Mouse (Mus musculus): ENCODE measurements at regions not wholly inside any gene's neighbourhood (a gene's known extent, or its start where the extent isn't known, plus 50 kb on each side); places are given as distances from the start of the nearest gene placed in this dataset.
"Not testable (repeated sequence)": the region's sequence is repeated elsewhere in the genome, so short reads cannot be mapped to it uniquely, and the experiment has no call there.

GRCm38 (mm10) chr14:76936671-76937070 is 99.9 kb upstream of the Ccdc122 start:
- 65% methylated on average over 1 of the region's 1 CpGs for WGBS (ENCODE audit: insufficient replicate concordance)
- Histone ChIP-seq H3K27me3 (no peaks in the 10 kb centered on the region), H3K27ac (replicated peaks) (no peak overlapping the region), H3K4me1 (replicated peaks) (no peaks in the 10 kb centered on the region), H3K36me3 (replicated peaks) (no peaks in the 10 kb centered on the region), H3K4me3 (replicated peaks) (no peak overlapping the region), H3K4me2 (no peak overlapping the region), H3K9ac (no peak overlapping the region), H3K9me3 (replicated peaks) (no peaks in the 10 kb centered on the region)
- no peak for ATAC-seq (ENCODE audit: insufficient read depth)

GRCm38 (mm10) chr14:76936051-76936450 is 100.5 kb upstream of the Ccdc122 start:
- ATAC-seq (ENCODE audit: insufficient read depth); H3K4me1 ChIP-seq (replicated peaks); H3K9ac ChIP-seq; H3K27ac ChIP-seq (replicated peaks); H3K36me3 ChIP-seq (replicated peaks); H3K4me3 ChIP-seq (replicated peaks); H3K4me2 ChIP-seq; H3K9me3 ChIP-seq (replicated peaks); H3K27me3 ChIP-seq: not testable (repeated sequence)
- 48% methylated on average over 4 of the region's 4 CpGs for WGBS (ENCODE audit: insufficient replicate concordance)

GRCm38 (mm10) chr14:76935453-76935852 is 101.1 kb upstream of the Ccdc122 start:
- no peak for ATAC-seq (ENCODE audit: insufficient read depth)
- H3K27me3 ChIP-seq: no peaks in the 10 kb centered on the region
- H3K4me2 ChIP-seq: no peak overlapping the region
- no peak overlapping the region for H3K4me3 ChIP-seq (replicated peaks)
- H3K9ac ChIP-seq: no peak overlapping the region
- no peaks in the 10 kb centered on the region for H3K4me1 ChIP-seq (replicated peaks)
- no peaks in the 10 kb centered on the region for H3K36me3 ChIP-seq (replicated peaks)
- WGBS (ENCODE audit: insufficient replicate concordance): 52% methylated on average over 2 of the region's 2 CpGs
- no peak overlapping the region for H3K27ac ChIP-seq (replicated peaks)
- H3K9me3 ChIP-seq (replicated peaks): no peaks in the 10 kb centered on the region

GRCm38 (mm10) chr14:76932890-76933289 is 103.7 kb upstream of the Ccdc122 start:
- H3K4me3 ChIP-seq (replicated peaks): no peak overlapping the region
- no peaks in the 10 kb centered on the region for H3K27me3 ChIP-seq
- 68% methylated on average over 6 of the region's 6 CpGs for WGBS (ENCODE audit: insufficient replicate concordance)
- H3K9me3 ChIP-seq (replicated peaks): no peaks in the 10 kb centered on the region
- H3K4me2 ChIP-seq: no peak overlapping the region
- H3K4me1 ChIP-seq (replicated peaks): no peaks in the 10 kb centered on the region
- no peak for ATAC-seq (ENCODE audit: insufficient read depth)
- no peak overlapping the region for H3K27ac ChIP-seq (replicated peaks)
- H3K9ac ChIP-seq: no peak overlapping the region
- no peaks in the 10 kb centered on the region for H3K36me3 ChIP-seq (replicated peaks)

- Histone ChIP-seq H3K9ac (no peak overlapping the region), H3K27ac (replicated peaks) (no peak overlapping the region), H3K4me3 (replicated peaks) (no peak overlapping the region), H3K27me3 (no peaks in the 10 kb centered on the region), H3K4me2 (no peak overlapping the region), H3K4me1 (replicated peaks) (no peaks in the 10 kb centered on the region), H3K36me3 (replicated peaks) (no peaks in the 10 kb centered on the region), H3K9me3 (replicated peaks) (no peaks in the 10 kb centered on the region)
- WGBS (ENCODE audit: insufficient replicate concordance): 58% methylated on average over 1 of the region's 1 CpGs
- no peak for ATAC-seq (ENCODE audit: insufficient read depth)
Measured at GRCm38 (mm10) chr14:76931398-76931797, 105.2 kb upstream of the Ccdc122 start.

- 34% methylated on average over 3 of the region's 3 CpGs for whole genome bisulfite sequencing (ENCODE audit: insufficient replicate concordance)
- no peaks in the 10 kb centered on the region for H3K36me3 ChIP-seq (replicated peaks)
- no peak overlapping the region for H3K4me2 ChIP-seq
- no peaks in the 10 kb centered on the region for H3K4me1 ChIP-seq (replicated peaks)
- H3K4me3 ChIP-seq (replicated peaks): no peak overlapping the region
- H3K9me3 ChIP-seq (replicated peaks): no peaks in the 10 kb centered on the region
- H3K27me3 ChIP-seq: no peaks in the 10 kb centered on the region
- no peak overlapping the region for H3K27ac ChIP-seq (replicated peaks)
- no peak overlapping the region for H3K9ac ChIP-seq
- no peak for ATAC-seq (ENCODE audit: insufficient read depth)
Measured at GRCm38 (mm10) chr14:76929562-76929961, 107.0 kb upstream of the Ccdc122 start.

- Histone ChIP-seq H3K27ac (replicated peaks) (no peak overlapping the region), H3K9ac (no peak overlapping the region), H3K36me3 (replicated peaks) (no peaks in the 10 kb centered on the region), H3K27me3 (no peaks in the 10 kb centered on the region), H3K9me3 (replicated peaks) (no peaks in the 10 kb centered on the region), H3K4me2 (no peak overlapping the region), H3K4me3 (replicated peaks) (no peak overlapping the region), H3K4me1 (replicated peaks) (no peaks in the 10 kb centered on the region)
- 69% methylated on average over 3 of the region's 3 CpGs for WGBS (ENCODE audit: insufficient replicate concordance)
- no peak for ATAC-seq (ENCODE audit: insufficient read depth)
Measured at GRCm38 (mm10) chr14:76928706-76929105, 107.9 kb upstream of the Ccdc122 start.

- Histone ChIP-seq H3K4me3 (replicated peaks) (no peak overlapping the region), H3K9ac (no peak overlapping the region), H3K36me3 (replicated peaks) (no peaks in the 10 kb centered on the region), H3K9me3 (replicated peaks) (no peaks in the 10 kb centered on the region), H3K4me1 (replicated peaks) (no peaks in the 10 kb centered on the region), H3K27ac (replicated peaks) (no peak overlapping the region), H3K27me3 (no peaks in the 10 kb centered on the region), H3K4me2 (no peak overlapping the region)
- no peak for ATAC-seq (ENCODE audit: insufficient read depth)
- WGBS (ENCODE audit: insufficient replicate concordance): 44% methylated on average over 5 of the region's 5 CpGs
Measured at GRCm38 (mm10) chr14:76927245-76927806, 109.2 kb upstream of the Ccdc122 start.

- Histone ChIP-seq H3K4me1 (replicated peaks) (no peaks in the 10 kb centered on the region), H3K9ac (no peak overlapping the region), H3K27ac (replicated peaks) (no peak overlapping the region), H3K27me3 (no peaks in the 10 kb centered on the region), H3K4me3 (replicated peaks) (no peak overlapping the region), H3K9me3 (replicated peaks) (no peaks in the 10 kb centered on the region), H3K4me2 (no peak overlapping the region), H3K36me3 (replicated peaks) (no peaks in the 10 kb centered on the region)
- WGBS (ENCODE audit: insufficient replicate concordance): 68% methylated on average over 7 of the region's 7 CpGs
- no peak for ATAC-seq (ENCODE audit: insufficient read depth)
Measured at GRCm38 (mm10) chr14:76926416-76926815, 110.2 kb upstream of the Ccdc122 start.

GRCm38 (mm10) chr14:76922399-76922939 is 114.1 kb upstream of the Ccdc122 start:
- no peak for ATAC-seq (ENCODE audit: insufficient read depth)
- no peak overlapping the region for H3K4me2 ChIP-seq
- no peaks in the 10 kb centered on the region for H3K4me1 ChIP-seq (replicated peaks)
- no peak overlapping the region for H3K4me3 ChIP-seq (replicated peaks)
- 47% methylated on average over 6 of the region's 6 CpGs for WGBS (ENCODE audit: insufficient replicate concordance)
- no peaks in the 10 kb centered on the region for H3K36me3 ChIP-seq (replicated peaks)
- no peak overlapping the region for H3K9ac ChIP-seq
- no peak overlapping the region for H3K27ac ChIP-seq (replicated peaks)
- H3K27me3 ChIP-seq: no peaks in the 10 kb centered on the region
- no peaks in the 10 kb centered on the region for H3K9me3 ChIP-seq (replicated peaks)

GRCm38 (mm10) chr14:76918091-76918490 is 118.5 kb upstream of the Ccdc122 start:
- Histone ChIP-seq H3K9ac (no peak overlapping the region), H3K27ac (replicated peaks) (no peak overlapping the region), H3K36me3 (replicated peaks) (no peaks in the 10 kb centered on the region), H3K4me1 (replicated peaks) (no peaks in the 10 kb centered on the region; the same call in 1 of the 2 replicates), H3K4me3 (replicated peaks) (no peak overlapping the region), H3K9me3 (replicated peaks) (no peaks in the 10 kb centered on the region), H3K4me2 (no peak overlapping the region), H3K27me3 (no peaks in the 10 kb centered on the region)
- WGBS (ENCODE audit: insufficient replicate concordance): 58% methylated on average over 3 of the region's 3 CpGs
- no peak for ATAC-seq (ENCODE audit: insufficient read depth)

Data from liver, embryonic 15.5 days (tissue).